Mouse (Mus musculus) c-Kit-negative CD71-positive TER-119-positive erythroid progenitor cells, embryonic 14.5 days (primary cell): ENCODE measurements around the gene Bysl.
A peak's percentile ranks its signal among the peaks of the same experiment; 100 is the strongest.
"Not testable (repeated sequence)": the region's sequence is repeated elsewhere in the genome, so short reads cannot be mapped to it uniquely, and the experiment has no call there.

ENCODE experiments used
- DNase-seq: peaks from one replicate; pipeline ENCODE4 v3.0.0-alpha.2; 2013; ENCODE audit warnings: low read depth, low spot score

Gene Bysl

GRCm38 (mm10) chr17:47618556-47619311, 7.4 kb upstream of the Bysl start:
- DNase-seq = no peak

- DNase-seq = no peak
These were observed 6.5 kb upstream of the Bysl start for GRCm38 (mm10) chr17:47617605-47618307.

- DNase-seq = no peak
These were observed 5.4 kb upstream of the Bysl start for GRCm38 (mm10) chr17:47616652-47617051.

GRCm38 (mm10) chr17:47616119-47616518, 4.8 kb upstream of the Bysl start:
- no peak for DNase-seq

- DNase-seq = no peak
These were observed 2.7 kb upstream of the Bysl start for GRCm38 (mm10) chr17:47614018-47614417.

- no peak for DNase-seq
These were observed 330 bp upstream of the Bysl start for GRCm38 (mm10) chr17:47611661-47611982.

- no peak for DNase-seq
These were observed 2.1 kb downstream of the Bysl start for GRCm38 (mm10) chr17:47609182-47609581.

GRCm38 (mm10) chr17:47606220-47606619, 5.1 kb downstream of the Bysl start:
- DNase-seq = no peak

GRCm38 (mm10) chr17:47602289-47602688, 9.0 kb downstream of the Bysl start:
- no peak for DNase-seq

GRCm38 (mm10) chr17:47601389-47601755, 9.9 kb downstream of the Bysl start:
- DNase-seq = no peak

- DNase-seq = no peak
These were observed 10.5 kb downstream of the Bysl start for GRCm38 (mm10) chr17:47600601-47601388.

GRCm38 (mm10) chr17:47599511-47600297, 11.6 kb downstream of the Bysl start:
- no peak for DNase-seq

- DNase-seq = not testable (repeated sequence)
These were observed 12.6 kb downstream of the Bysl start for GRCm38 (mm10) chr17:47598580-47599304.

- DNase-seq = peak; percentile 80
These were observed 13.3 kb downstream of the Bysl start for GRCm38 (mm10) chr17:47597838-47598579.

- DNase-seq = no peak
These were observed 14.0 kb downstream of the Bysl start for GRCm38 (mm10) chr17:47597261-47597660.

GRCm38 (mm10) chr17:47596839-47597164, 14.5 kb downstream of the Bysl start:
- DNase-seq = no peak

GRCm38 (mm10) chr17:47596162-47596838, 15.0 kb downstream of the Bysl start:
- DNase-seq = no peak

GRCm38 (mm10) chr17:47595248-47596161, 15.8 kb downstream of the Bysl start:
- peak; percentile 80 for DNase-seq

GRCm38 (mm10) chr17:47594969-47595247, 16.4 kb downstream of the Bysl start:
- no peak for DNase-seq
